Mouse (Mus musculus) liver, embryonic 14.5 days (tissue): ENCODE measurements at regions not wholly inside any gene's neighbourhood (a gene's known extent, or its start where the extent isn't known, plus 50 kb on each side); places are given as distances from the start of the nearest gene placed in this dataset.

Source experiments
- CTCF ChIP-seq: IDR thresholded peaks from 2 replicates; pipeline ENCODE4 v1.5.1; 2016; ENCODE audit warnings: antibody characterized with exemption, low read depth, control low read depth
- EP300 ChIP-seq: IDR thresholded peaks from 2 replicates; pipeline ENCODE4 v1.6.1; 2016; ENCODE audit warnings: antibody characterized with exemption, low read depth

GRCm38 (mm10) chr13:52062576-52062975, 216.1 kb downstream of the Gadd45g start:
- TF ChIP-seq CTCF (no peak), EP300 (no peak)
